Mouse (Mus musculus) cortical plate, adult 2 months (tissue): ENCODE measurements around the gene Susd5.

ENCODE experiments used
- CTCF ChIP-seq: fragments of 200-500 bp; IDR thresholded peaks from 2 replicates; pipeline ENCODE4 v1.5.1; 2011; ENCODE audit warnings: mild to moderate bottlenecking, control low read depth, low read length; ENCODE audit not compliant: insufficient read depth; ENCODE audit errors: extremely low read depth
- POLR2A ChIP-seq: fragments of 200-500 bp; IDR thresholded peaks from 2 replicates; pipeline ENCODE4 v1.6.1; 2011; ENCODE audit warnings: mild to moderate bottlenecking, low read length, control low read depth; ENCODE audit not compliant: insufficient read depth; ENCODE audit errors: extremely low read depth

DNA sequence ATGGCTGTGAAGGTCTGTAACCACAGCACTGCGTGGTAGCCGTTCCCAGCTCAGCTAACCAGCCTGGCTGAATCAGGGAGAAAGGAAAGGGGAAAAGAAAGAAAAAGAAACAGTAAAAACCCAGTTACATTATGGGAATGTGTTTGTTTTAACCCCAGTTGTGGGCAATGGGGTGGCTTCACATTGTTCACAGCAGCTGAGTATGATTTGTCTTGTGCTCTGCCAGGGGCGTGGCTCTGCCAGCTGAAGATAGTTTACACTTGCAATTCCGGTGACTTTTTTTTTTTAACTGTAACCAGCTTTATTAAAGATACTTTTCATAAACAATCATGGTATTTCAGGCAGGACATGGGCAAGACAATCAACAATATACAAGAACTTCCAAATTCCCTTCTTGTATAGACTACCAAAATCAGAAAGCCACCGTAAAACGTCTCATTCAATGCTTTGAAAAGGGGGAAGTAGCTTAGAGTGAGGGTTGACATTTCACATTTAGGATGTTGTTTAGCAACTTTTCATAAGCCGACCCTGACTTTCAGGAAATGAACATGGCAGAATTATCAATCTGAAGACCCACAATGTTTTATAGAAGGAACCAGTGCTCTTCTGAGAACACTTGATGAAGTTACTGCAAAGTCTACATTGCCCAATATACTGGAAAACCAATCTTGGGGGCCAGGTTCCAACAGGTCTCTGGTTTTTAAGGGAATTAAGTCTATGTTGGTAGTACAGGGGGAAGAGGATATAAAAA lies 37.8 kb upstream of the Susd5 start:
- TF ChIP-seq CTCF (no peak), POLR2A (no peak)
